Mouse (Mus musculus): ENCODE results near the gene Mog. TPM values are rescaled to one million over a fixed set of nuclear protein-coding genes. Genes with fewer than 3 reads are reported as not detected.

Gene Mog
- polyA plus RNA-seq, 1 experiment from 2014 or later, result not detected

GRCm38 (mm10) chr17:37050876-37051275, 27.7 kb upstream of the Mog start:
- 20% methylated on average over 27 of the region's 27 CpGs for WGBS
- no peak for ATAC-seq
- TF ChIP-seq CTCF (IDR thresholded peaks at IDR 0.05; ENCODE audit: low read depth), result no peak

GRCm38 (mm10) chr17:37050399-37050798, 27.2 kb upstream of the Mog start:
- 4% methylated on average over 22 of the region's 22 CpGs for WGBS
- H3K4me2 ChIP-seq (replicated peaks; ENCODE audit: low read depth), result peak overlapping the region; percentile 89
- peaks cover 7% of the 10 kb centered on the region; the same call in 1 of the 2 replicates for H3K4me1 ChIP-seq (replicated peaks; ENCODE audit: control insufficient read depth, insufficient read depth, low read length)
- H3K36me3 ChIP-seq (ENCODE audit: control insufficient read depth, insufficient read depth), result peaks cover under 1% of the 10 kb centered on the region; the same call in 1 of the 2 replicates
- TF ChIP-seq CTCF (IDR thresholded peaks at IDR 0.05; ENCODE audit: low read depth), result no peak
- peaks cover 9% of the 10 kb centered on the region; the same call in 1 of the 2 replicates for H3K27me3 ChIP-seq (replicated peaks; ENCODE audit: control insufficient read depth, insufficient read depth, low read length)
- H3K27ac ChIP-seq (ENCODE audit: low read depth, low read length), result no peak overlapping the region
- peak; percentile 8; the same call in 1 of the 2 replicates for ATAC-seq
- H3K4me3 ChIP-seq (ENCODE audit: low read depth, low read length), result peak overlapping the region; percentile 49
- peak overlapping the region; percentile 45; the same call in 1 of the 2 replicates for H3K9ac ChIP-seq (ENCODE audit: low read depth, low read length)
- no peaks in the 10 kb centered on the region for H3K9me3 ChIP-seq (ENCODE audit: control insufficient read depth)

More at GRCm38 (mm10) chr17:37050876-37051275, 27.7 kb upstream of the Mog start:
- Histone ChIP-seq H3K4me3 (ENCODE audit: low read depth, low read length) (peak overlapping the region; percentile 49), H3K9me3 (ENCODE audit: control insufficient read depth) (no peaks in the 10 kb centered on the region), H3K4me1 (replicated peaks; ENCODE audit: control insufficient read depth, insufficient read depth, low read length) (peaks cover 7% of the 10 kb centered on the region; the same call in 1 of the 2 replicates), H3K36me3 (ENCODE audit: control insufficient read depth, insufficient read depth) (peaks cover 5% of the 10 kb centered on the region; the same call in 1 of the 2 replicates), H3K27ac (ENCODE audit: low read depth, low read length) (no peak overlapping the region), H3K27me3 (replicated peaks; ENCODE audit: control insufficient read depth, insufficient read depth, low read length) (peaks cover 9% of the 10 kb centered on the region; the same call in 1 of the 2 replicates), H3K9ac (ENCODE audit: low read depth, low read length) (peak overlapping the region; percentile 45; the same call in 1 of the 2 replicates), H3K4me2 (replicated peaks; ENCODE audit: low read depth) (peak overlapping the region; percentile 89)

GRCm38 (mm10) chr17:37049570-37050310, 26.5 kb upstream of the Mog start:
- 9% methylated on average over 39 of the region's 39 CpGs for WGBS
- peak overlapping the region; percentile 89 for H3K4me2 ChIP-seq (replicated peaks; ENCODE audit: low read depth)
- H3K27ac ChIP-seq (ENCODE audit: low read depth, low read length), result no peak overlapping the region
- H3K9me3 ChIP-seq (ENCODE audit: control insufficient read depth), result no peaks in the 10 kb centered on the region
- H3K4me3 ChIP-seq (ENCODE audit: low read depth, low read length), result peak overlapping the region; percentile 49
- H3K27me3 ChIP-seq (replicated peaks; ENCODE audit: control insufficient read depth, insufficient read depth, low read length), result peaks cover 9% of the 10 kb centered on the region; the same call in 1 of the 2 replicates
- no peaks in the 10 kb centered on the region; the same call in 1 of the 2 replicates for H3K36me3 ChIP-seq (ENCODE audit: control insufficient read depth, insufficient read depth)
- ATAC-seq, result no peak; the same call in 1 of the 2 replicates
- H3K4me1 ChIP-seq (replicated peaks; ENCODE audit: control insufficient read depth, insufficient read depth, low read length), result peaks cover 7% of the 10 kb centered on the region; the same call in 1 of the 2 replicates
- 0 out of 2 replicates have a peak overlapping the region, but pooled peaks have one; percentile 37 for H3K9ac ChIP-seq (ENCODE audit: low read depth, low read length)
- TF ChIP-seq CTCF (IDR thresholded peaks at IDR 0.05; ENCODE audit: low read depth), result peak; percentile 77

- Histone ChIP-seq H3K9ac (ENCODE audit: low read depth, low read length) (no peak overlapping the region), H3K4me1 (replicated peaks; ENCODE audit: control insufficient read depth, insufficient read depth, low read length) (peaks cover 7% of the 10 kb centered on the region; the same call in 1 of the 2 replicates), H3K4me3 (ENCODE audit: low read depth, low read length) (no peak overlapping the region), H3K4me2 (replicated peaks; ENCODE audit: low read depth) (no peak overlapping the region), H3K36me3 (ENCODE audit: control insufficient read depth, insufficient read depth) (no peaks in the 10 kb centered on the region), H3K9me3 (ENCODE audit: control insufficient read depth) (no peaks in the 10 kb centered on the region), H3K27me3 (replicated peaks; ENCODE audit: control insufficient read depth, insufficient read depth, low read length) (peaks cover 9% of the 10 kb centered on the region; the same call in 1 of the 2 replicates), H3K27ac (ENCODE audit: low read depth, low read length) (no peak overlapping the region)
- ATAC-seq, result no peak
- 73% methylated on average over 7 of the region's 7 CpGs for WGBS
- no peak for TF ChIP-seq CTCF (IDR thresholded peaks at IDR 0.05; ENCODE audit: low read depth)
Measured at GRCm38 (mm10) chr17:37048383-37048782, 25.2 kb upstream of the Mog start.

GRCm38 (mm10) chr17:37047981-37048380, 24.8 kb upstream of the Mog start:
- no peaks in the 10 kb centered on the region for H3K9me3 ChIP-seq (ENCODE audit: control insufficient read depth)
- no peak overlapping the region for H3K4me3 ChIP-seq (ENCODE audit: low read depth, low read length)
- WGBS, result 35% methylated on average over 3 of the region's 3 CpGs
- no peak overlapping the region for H3K4me2 ChIP-seq (replicated peaks; ENCODE audit: low read depth)
- H3K27ac ChIP-seq (ENCODE audit: low read depth, low read length), result no peak overlapping the region
- TF ChIP-seq CTCF (IDR thresholded peaks at IDR 0.05; ENCODE audit: low read depth), result peak; percentile 67
- no peak overlapping the region for H3K9ac ChIP-seq (ENCODE audit: low read depth, low read length)
- no peaks in the 10 kb centered on the region for H3K36me3 ChIP-seq (ENCODE audit: control insufficient read depth, insufficient read depth)
- peaks cover 7% of the 10 kb centered on the region; the same call in 1 of the 2 replicates for H3K4me1 ChIP-seq (replicated peaks; ENCODE audit: control insufficient read depth, insufficient read depth, low read length)
- peaks cover 9% of the 10 kb centered on the region; the same call in 1 of the 2 replicates for H3K27me3 ChIP-seq (replicated peaks; ENCODE audit: control insufficient read depth, insufficient read depth, low read length)
- no peak for ATAC-seq

- WGBS, result 37% methylated on average over 19 of the region's 19 CpGs
- no peaks in the 10 kb centered on the region for H3K9me3 ChIP-seq (ENCODE audit: control insufficient read depth)
- no peak overlapping the region for H3K4me3 ChIP-seq (ENCODE audit: low read depth, low read length)
- H3K4me1 ChIP-seq (replicated peaks; ENCODE audit: control insufficient read depth, insufficient read depth, low read length), result peaks cover 7% of the 10 kb centered on the region; the same call in 1 of the 2 replicates
- H3K4me2 ChIP-seq (replicated peaks; ENCODE audit: low read depth), result peak overlapping the region; percentile 97
- no peak overlapping the region for H3K27ac ChIP-seq (ENCODE audit: low read depth, low read length)
- no peak overlapping the region for H3K9ac ChIP-seq (ENCODE audit: low read depth, low read length)
- no peaks in the 10 kb centered on the region for H3K36me3 ChIP-seq (ENCODE audit: control insufficient read depth, insufficient read depth)
- no peak for TF ChIP-seq CTCF (IDR thresholded peaks at IDR 0.05; ENCODE audit: low read depth)
- no peak for ATAC-seq
- peaks cover 9% of the 10 kb centered on the region; the same call in 1 of the 2 replicates for H3K27me3 ChIP-seq (replicated peaks; ENCODE audit: control insufficient read depth, insufficient read depth, low read length)
Measured at GRCm38 (mm10) chr17:37047332-37047976, 24.3 kb upstream of the Mog start.
